Mouse (Mus musculus) bone marrow macrophage, adult 2 months (primary cell): Measurements from ENCODE around the gene Twf1.

Experiments used
- CTCF ChIP-seq: IDR thresholded peaks from 2 replicates; pipeline ENCODE4 v1.5.1; 2012; ENCODE audit warnings: low read depth, mild to moderate bottlenecking, low read length, moderate library complexity
- POLR2A ChIP-seq: IDR thresholded peaks from 2 replicates; pipeline ENCODE4 v1.6.1; 2012; ENCODE audit warnings: mild to moderate bottlenecking, low read depth, low read length, borderline replicate concordance

DNA sequence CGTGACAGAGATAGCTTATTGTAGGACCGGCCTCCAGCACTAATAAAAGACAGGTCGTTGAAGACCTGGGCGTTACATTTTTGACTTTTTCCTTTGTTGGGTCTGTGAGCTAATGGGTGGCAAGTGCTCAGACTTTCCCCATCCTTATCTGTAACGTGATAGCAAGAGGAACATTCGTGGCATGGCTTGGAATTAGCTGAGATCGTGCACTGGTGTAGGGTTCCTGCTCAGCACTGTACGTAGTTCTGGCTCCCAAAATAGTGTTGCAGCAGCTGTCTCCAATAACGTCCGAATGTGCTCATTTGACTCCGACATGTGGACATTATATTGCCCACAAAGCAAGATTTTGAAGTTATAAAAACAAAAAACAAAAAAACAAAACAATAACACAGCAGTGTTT is 44.8 kb upstream of the Twf1 start:
- TF ChIP-seq CTCF (no peak), POLR2A (no peak)
